Mouse (Mus musculus): Measurements from ENCODE around the gene Gm42372.

DNA sequence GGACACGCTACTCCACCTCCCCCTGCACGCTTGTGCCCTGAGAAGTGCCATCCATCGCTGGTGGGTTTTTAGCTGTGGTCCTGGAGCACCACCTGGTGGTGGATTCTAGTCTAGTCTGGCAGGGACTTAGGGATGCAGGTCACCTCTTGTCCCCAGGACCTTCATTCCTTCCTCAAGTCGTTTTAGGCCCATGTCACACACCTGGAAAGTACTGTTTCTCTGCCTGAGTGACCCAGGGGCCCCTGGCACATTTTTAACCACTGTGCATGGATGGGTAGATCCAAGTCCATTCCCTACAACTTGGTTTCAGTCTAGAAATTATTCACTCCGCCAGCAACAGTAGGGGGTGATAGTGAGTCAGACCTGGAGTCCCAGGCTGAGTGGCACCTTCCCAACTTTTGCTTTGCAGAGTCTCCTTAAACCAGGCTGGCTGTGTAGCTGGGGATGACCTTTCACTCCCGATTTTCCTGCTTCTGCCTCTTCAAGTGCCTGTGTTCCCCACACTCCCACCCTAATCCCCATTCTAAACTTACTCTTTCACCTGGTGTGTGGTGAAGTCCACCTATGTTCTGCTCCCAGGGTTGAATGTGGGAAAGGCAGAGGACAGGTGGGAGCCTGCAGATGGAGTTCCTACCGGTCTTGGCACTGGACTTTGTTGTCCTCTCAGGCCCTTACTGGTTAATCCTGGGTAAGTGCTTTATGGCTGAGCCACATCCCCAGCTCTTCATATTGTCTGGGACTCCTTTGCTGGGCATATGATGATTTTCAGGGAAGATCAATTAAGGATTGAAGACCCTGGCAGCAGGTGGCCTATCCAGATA, 19.7 kb downstream of the Gm42372 start:
- peak; percentile 87 for TF ChIP-seq CTCF (IDR thresholded peaks at IDR 0.05; ENCODE audit: low read depth, low read length)
- TF ChIP-seq POLR2A (IDR thresholded peaks at IDR 0.05; ENCODE audit: insufficient read depth, low read length) = no peak
- no peak for TF ChIP-seq EP300 (IDR thresholded peaks at IDR 0.05; ENCODE audit: insufficient read depth, low read depth, low read length)
